Mouse (Mus musculus): Measurements from ENCODE around the gene Zfp672. TPM values are rescaled to one million over a fixed set of nuclear protein-coding genes. Genes with fewer than 3 reads are reported as not detected.

The Zfp672 gene
- polyA plus RNA-seq, 1 experiment from 2014 or later: 72.2 TPM

DNA sequence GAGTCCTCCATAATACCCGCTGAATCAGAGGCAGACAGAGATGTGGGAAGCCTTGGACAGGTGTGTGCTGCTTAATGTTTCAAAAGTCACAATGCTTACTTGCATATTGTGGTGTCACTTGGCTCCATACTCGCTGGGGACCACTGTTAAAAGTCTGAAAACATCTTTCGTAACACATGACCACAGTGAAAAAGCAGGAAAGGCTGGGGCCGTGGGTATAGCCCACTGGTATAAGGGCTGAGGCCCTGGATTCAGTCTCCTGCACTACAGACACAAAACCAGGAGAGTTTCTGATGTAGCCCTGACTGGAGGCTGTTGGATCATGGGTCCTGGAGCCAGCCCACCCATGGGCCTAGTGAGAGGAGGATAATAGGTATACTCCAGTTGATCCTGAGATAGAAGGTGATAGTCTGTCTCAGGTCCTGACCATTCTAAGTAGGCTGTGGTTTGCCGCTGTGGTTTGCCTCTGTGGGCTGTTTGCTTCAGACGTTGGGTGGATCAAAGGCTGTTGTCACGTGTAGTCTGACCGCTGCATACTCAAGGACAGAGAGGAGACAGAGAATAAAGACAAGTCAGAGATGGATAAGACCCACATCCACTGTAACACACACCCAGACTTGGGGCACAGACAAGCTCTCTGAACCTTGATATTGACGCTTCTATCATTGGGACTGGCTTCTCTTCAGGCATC, 40.0 kb downstream of the Zfp672 start:
- DNase-seq (ENCODE audit: low spot score): no peak

GRCm38 (mm10) chr11:58282518-58282917, 47.6 kb downstream of the Zfp672 start:
- DNase-seq (ENCODE audit: low spot score): no peak

- no peak for DNase-seq (ENCODE audit: low spot score)
Measured at GRCm38 (mm10) chr11:58281970-58282496, 48.1 kb downstream of the Zfp672 start.

GRCm38 (mm10) chr11:58275756-58276155, 54.4 kb downstream of the Zfp672 start:
- no peak for DNase-seq (ENCODE audit: low spot score)

DNA sequence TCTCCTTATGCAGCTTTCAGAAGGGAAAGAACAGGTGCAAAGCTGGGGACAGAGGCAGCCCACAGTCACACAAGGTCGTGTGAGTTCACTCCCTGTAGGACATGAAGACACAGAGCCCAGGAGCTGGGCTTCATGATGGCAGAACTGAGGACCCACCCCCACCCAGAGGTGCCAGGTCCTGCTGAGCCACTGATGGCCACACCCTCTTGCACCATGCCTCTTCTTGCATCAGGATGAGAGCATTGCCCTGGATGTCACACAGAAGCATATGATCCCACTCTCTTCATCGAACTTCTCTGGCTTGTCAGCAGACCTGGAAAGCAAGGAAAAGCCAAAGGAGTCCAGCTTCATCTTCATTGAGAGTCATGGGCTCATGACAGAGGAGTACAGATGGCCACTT, 55.6 kb downstream of the Zfp672 start, which contains the start of gene 4930438A08Rik:
TSS of gene 4930438A08Rik (plus strand) at position 228 of the 400 bp plus-strand sequence.
- no peak for DNase-seq (ENCODE audit: low spot score)

- DNase-seq (ENCODE audit: low spot score): no peak
Measured at GRCm38 (mm10) chr11:58268285-58268684, 61.9 kb downstream of the Zfp672 start.

Other genes starting within 250 kb of the Zfp672 start
- gene Gm12248, start 237.2 kb downstream of the Zfp672 start, polyA plus RNA-seq (2015; fragmentation: Nextera tagmentation; extraction: Ambion mirVana): 0.12 and 0.38 TPM in 2 replicates
- 155 TPM in 2 replicates for gene Cnot8, start 226.2 kb downstream of the Zfp672 start, polyA plus RNA-seq (2015; fragmentation: Nextera tagmentation; extraction: Ambion mirVana)
- 23.0 and 25.7 TPM in 2 replicates for gene Gemin5, start 161.8 kb downstream of the Zfp672 start, polyA plus RNA-seq (2015; fragmentation: Nextera tagmentation; extraction: Ambion mirVana)
- gene Mrpl22, start 158.7 kb downstream of the Zfp672 start, polyA plus RNA-seq (2015; fragmentation: Nextera tagmentation; extraction: Ambion mirVana): 137 and 139 TPM in 2 replicates
- gene Igtp, start 130.8 kb downstream of the Zfp672 start, polyA plus RNA-seq (2015; fragmentation: Nextera tagmentation; extraction: Ambion mirVana): 65.3 and 67.3 TPM in 2 replicates
- 12.1 and 12.5 TPM in 2 replicates for gene Irgm2, start 130.7 kb downstream of the Zfp672 start, polyA plus RNA-seq (2015; fragmentation: Nextera tagmentation; extraction: Ambion mirVana)
- gene 4930438A08Rik, start 55.5 kb downstream of the Zfp672 start, polyA plus RNA-seq (2015; fragmentation: Nextera tagmentation; extraction: Ambion mirVana): 0.08 and 0.09 TPM in 2 replicates
- gene Zfp692, start 23.3 kb downstream of the Zfp672 start, polyA plus RNA-seq (2015; fragmentation: Nextera tagmentation; extraction: Ambion mirVana): 12.8 and 14.1 TPM in 2 replicates
- 29.2 and 30.4 TPM in 2 replicates for gene Sh3bp5l, start 385 bp upstream of the Zfp672 start, polyA plus RNA-seq (2015; fragmentation: Nextera tagmentation; extraction: Ambion mirVana)
- gene Lypd8, start 48.7 kb upstream of the Zfp672 start, polyA plus RNA-seq (2015; fragmentation: Nextera tagmentation; extraction: Ambion mirVana): 1.6 and 2.1 TPM in 2 replicates
- 0.40 and 0.64 TPM in 2 replicates for gene 1810065E05Rik, start 90.8 kb upstream of the Zfp672 start, polyA plus RNA-seq (2015; fragmentation: Nextera tagmentation; extraction: Ambion mirVana)
- 0.12 and 0.23 TPM in 2 replicates for gene Gm12253, start 102.2 kb upstream of the Zfp672 start, polyA plus RNA-seq (2015; fragmentation: Nextera tagmentation; extraction: Ambion mirVana)
- gene Lypd9, start 122.6 kb upstream of the Zfp672 start, polyA plus RNA-seq (2015; fragmentation: Nextera tagmentation; extraction: Ambion mirVana): not detected in 2 replicates
- not detected in 2 replicates for gene Olfr30, start 131.9 kb upstream of the Zfp672 start, polyA plus RNA-seq (2015; fragmentation: Nextera tagmentation; extraction: Ambion mirVana)
- gene Olfr332, start 162.2 kb upstream of the Zfp672 start, polyA plus RNA-seq (2015; fragmentation: Nextera tagmentation; extraction: Ambion mirVana): not detected in 2 replicates
- not detected in 2 replicates for gene Olfr331, start 172.2 kb upstream of the Zfp672 start, polyA plus RNA-seq (2015; fragmentation: Nextera tagmentation; extraction: Ambion mirVana)
- 0.13 TPM in 1 of 2 replicates, not detected in the other for gene Olfr330, start 204.5 kb upstream of the Zfp672 start, polyA plus RNA-seq (2015; fragmentation: Nextera tagmentation; extraction: Ambion mirVana)
- 0.09 TPM in 1 of 2 replicates, not detected in the other for gene Olfr329-ps, start 216.1 kb upstream of the Zfp672 start, polyA plus RNA-seq (2015; fragmentation: Nextera tagmentation; extraction: Ambion mirVana)
- 0.06 TPM in 1 of 2 replicates, not detected in the other for gene Olfr328, start 225.3 kb upstream of the Zfp672 start, polyA plus RNA-seq (2015; fragmentation: Nextera tagmentation; extraction: Ambion mirVana)
- not detected in 2 replicates for gene Olfr224, start 240.2 kb upstream of the Zfp672 start, polyA plus RNA-seq (2015; fragmentation: Nextera tagmentation; extraction: Ambion mirVana)
- not detected in 2 replicates for gene Olfr325, start 247.4 kb upstream of the Zfp672 start, polyA plus RNA-seq (2015; fragmentation: Nextera tagmentation; extraction: Ambion mirVana)

Data from thymus, postnatal 0 days (tissue).